Mouse (Mus musculus) olfactory bulb, adult 2 months (tissue): ENCODE measurements around the gene Nacc2.

Experiments used
- CTCF ChIP-seq: fragments of 200-500 bp; IDR thresholded peaks from 2 replicates; pipeline ENCODE4 v1.5.1; 2012; ENCODE audit warnings: low read depth, mild to moderate bottlenecking, low read length, moderate library complexity; ENCODE audit not compliant: insufficient read depth
- POLR2A ChIP-seq: fragments of 200-500 bp; IDR thresholded peaks from 2 replicates; pipeline ENCODE4 v1.6.1; 2012; ENCODE audit warnings: mild to moderate bottlenecking, low read depth, low read length, moderate library complexity; ENCODE audit not compliant: insufficient read depth

- TF ChIP-seq CTCF, result no peak
- TF ChIP-seq POLR2A, result no peak
These were observed 66.8 kb downstream of the Nacc2 start for GRCm38 (mm10) chr2:26056226-26056625.
